Mouse (Mus musculus) erythroid progenitor cell, adult 5-6 weeks (primary cell): ENCODE results near the gene Smarcd2. TPM values are rescaled to one million over a fixed set of nuclear protein-coding genes. Genes with fewer than 3 reads are reported as not detected.
"Not testable (repeated sequence)": the region's sequence is repeated elsewhere in the genome, so short reads cannot be mapped to it uniquely, and the experiment has no call there.

Source experiments
- ATAC-seq: replicated peaks from 2 replicates; pipeline ENCODE4 v1.8.0; 2016; ENCODE audit warnings: moderate number of reproducible peaks, mild to moderate bottlenecking, moderate TSS enrichment, inconsistent platforms; ENCODE audit not compliant: poor library complexity, low FRiP score, severe bottlenecking
- total RNA-seq, 2 experiments: library from RNA; stranded (forward) in 1 of 2; stranded (reverse) in 1 of 2; fragments of 150-400 nt in 1 of 2; fragments of 186-747, 209-891 nt in 1 of 2; gene quantifications; 2 replicates each; pipeline versions ENCODE4 v1.2.3 to v1.2.4; 2015 to 2017; ENCODE audit warnings: low replicate concordance in 2 of 2

Smarcd2 gene
- total RNA-seq, 2 experiments from 2014 or later: 49.0 to 162 TPM

- ATAC-seq: peak; percentile 97
Observed at GRCm38 (mm10) chr11:106255685-106256451, 16.9 kb downstream of the Smarcd2 start, which contains the start of the genes Ftsj3 and Psmc5. TSS of gene Ftsj3 (minus strand) at chr11:106256079. TSS of gene Psmc5 (plus strand) at chr11:106256154.

GRCm38 (mm10) chr11:106255174-106255573 is 17.6 kb downstream of the Smarcd2 start:
- ATAC-seq: 0 out of 2 replicates have a peak, but pooled peaks have one; percentile 0

GRCm38 (mm10) chr11:106254767-106255166 is 18.0 kb downstream of the Smarcd2 start:
- no peak for ATAC-seq

GRCm38 (mm10) chr11:106249326-106249725 is 23.4 kb downstream of the Smarcd2 start:
- ATAC-seq: no peak

- no peak for ATAC-seq
Observed at GRCm38 (mm10) chr11:106246834-106247233, 25.9 kb downstream of the Smarcd2 start.

GRCm38 (mm10) chr11:106233978-106234377 is 38.8 kb downstream of the Smarcd2 start:
- ATAC-seq: not testable (repeated sequence)

- ATAC-seq: no peak
Observed at GRCm38 (mm10) chr11:106220603-106221002, 52.2 kb downstream of the Smarcd2 start.

GRCm38 (mm10) chr11:106216730-106217490 is 55.9 kb downstream of the Smarcd2 start, which contains the start of gene Ddx42:
TSS of gene Ddx42 (plus strand) at chr11:106216926.
- ATAC-seq: peak; percentile 82

GRCm38 (mm10) chr11:106215927-106216729 is 56.6 kb downstream of the Smarcd2 start, which contains the start of gene Ccdc47:
TSS of gene Ccdc47 (minus strand) at chr11:106216344.
- ATAC-seq: peak; percentile 85

GRCm38 (mm10) chr11:106215450-106215859 is 57.3 kb downstream of the Smarcd2 start:
- ATAC-seq: no peak

- no peak for ATAC-seq
Observed at GRCm38 (mm10) chr11:106214856-106215255, 57.9 kb downstream of the Smarcd2 start.

Other genes with a start within 250 kb of the Smarcd2 start
- gene Dcaf7, start 236.1 kb downstream of the Smarcd2 start, total RNA-seq (2015; ENCODE audit: low replicate concordance): 25.2 and 28.1 TPM in 2 replicates
- 26.9 and 36.5 TPM in 2 replicates for gene Dcaf7, start 236.1 kb downstream of the Smarcd2 start, total RNA-seq (2017; ENCODE audit: low replicate concordance)
- 5.9 TPM in 1 of 2 replicates, not detected in the other for gene Taco1, start 206.9 kb downstream of the Smarcd2 start, total RNA-seq (2015; ENCODE audit: low replicate concordance)
- gene Taco1, start 206.9 kb downstream of the Smarcd2 start, total RNA-seq (2017; ENCODE audit: low replicate concordance): 4.1 and 6.8 TPM in 2 replicates
- gene Map3k3, start 188.4 kb downstream of the Smarcd2 start, total RNA-seq (2015; ENCODE audit: low replicate concordance): 9.6 and 11.5 TPM in 2 replicates
- 5.7 and 6.2 TPM in 2 replicates for gene Map3k3, start 188.4 kb downstream of the Smarcd2 start, total RNA-seq (2017; ENCODE audit: low replicate concordance)
- gene Gm10840, start 112.1 kb downstream of the Smarcd2 start, total RNA-seq (2015; ENCODE audit: low replicate concordance): not detected in 2 replicates
- gene Gm10840, start 112.1 kb downstream of the Smarcd2 start, total RNA-seq (2017; ENCODE audit: low replicate concordance): not detected in 2 replicates
- 35.7 and 49.0 TPM in 2 replicates for gene Limd2, start 112.1 kb downstream of the Smarcd2 start, total RNA-seq (2015; ENCODE audit: low replicate concordance)
- 4.8 and 8.7 TPM in 2 replicates for gene Limd2, start 112.1 kb downstream of the Smarcd2 start, total RNA-seq (2017; ENCODE audit: low replicate concordance)
- 14.1 and 16.3 TPM in 2 replicates for gene Strada, start 70.8 kb downstream of the Smarcd2 start, total RNA-seq (2015; ENCODE audit: low replicate concordance)
- 6.4 and 12.3 TPM in 2 replicates for gene Strada, start 70.8 kb downstream of the Smarcd2 start, total RNA-seq (2017; ENCODE audit: low replicate concordance)
- 24.1 and 54.9 TPM in 2 replicates for gene Ccdc47, start 56.6 kb downstream of the Smarcd2 start, total RNA-seq (2015; ENCODE audit: low replicate concordance)
- 122 and 130 TPM in 2 replicates for gene Ccdc47, start 56.6 kb downstream of the Smarcd2 start, total RNA-seq (2017; ENCODE audit: low replicate concordance)
- 28.9 and 47.6 TPM in 2 replicates for gene Ddx42, start 56.0 kb downstream of the Smarcd2 start, total RNA-seq (2015; ENCODE audit: low replicate concordance)
- gene Ddx42, start 56.0 kb downstream of the Smarcd2 start, total RNA-seq (2017; ENCODE audit: low replicate concordance): 60.4 and 91.1 TPM in 2 replicates
- gene Ftsj3, start 16.9 kb downstream of the Smarcd2 start, total RNA-seq (2015; ENCODE audit: low replicate concordance): 6.5 and 13.8 TPM in 2 replicates
- gene Ftsj3, start 16.9 kb downstream of the Smarcd2 start, total RNA-seq (2017; ENCODE audit: low replicate concordance): 19.1 and 20.7 TPM in 2 replicates
- 41.5 and 42.5 TPM in 2 replicates for gene Psmc5, start 16.8 kb downstream of the Smarcd2 start, total RNA-seq (2015; ENCODE audit: low replicate concordance)
- 33.4 and 66.2 TPM in 2 replicates for gene Psmc5, start 16.8 kb downstream of the Smarcd2 start, total RNA-seq (2017; ENCODE audit: low replicate concordance)
- not detected in 2 replicates for gene Tcam1, start 3.7 kb upstream of the Smarcd2 start, total RNA-seq (2015; ENCODE audit: low replicate concordance)
- gene Tcam1, start 3.7 kb upstream of the Smarcd2 start, total RNA-seq (2017; ENCODE audit: low replicate concordance): not detected in 2 replicates
- gene Gh, start 28.9 kb upstream of the Smarcd2 start, total RNA-seq (2015; ENCODE audit: low replicate concordance): not detected in 2 replicates
- 2.7 TPM in 1 of 2 replicates, not detected in the other for gene Gh, start 28.9 kb upstream of the Smarcd2 start, total RNA-seq (2017; ENCODE audit: low replicate concordance)
- gene Cd79b, start 41.8 kb upstream of the Smarcd2 start, total RNA-seq (2015; ENCODE audit: low replicate concordance): 110 and 129 TPM in 2 replicates
- 29.3 and 46.0 TPM in 2 replicates for gene Cd79b, start 41.8 kb upstream of the Smarcd2 start, total RNA-seq (2017; ENCODE audit: low replicate concordance)
- gene Scn4a, start 80.3 kb upstream of the Smarcd2 start, total RNA-seq (2015; ENCODE audit: low replicate concordance): 0.84 TPM in 1 of 2 replicates, not detected in the other
- 0.39 TPM in 1 of 2 replicates, not detected in the other for gene Scn4a, start 80.3 kb upstream of the Smarcd2 start, total RNA-seq (2017; ENCODE audit: low replicate concordance)
- gene Prr29, start 92.5 kb upstream of the Smarcd2 start, total RNA-seq (2015; ENCODE audit: low replicate concordance): not detected in 2 replicates
- not detected in 2 replicates for gene Prr29, start 92.5 kb upstream of the Smarcd2 start, total RNA-seq (2017; ENCODE audit: low replicate concordance)
- gene Icam2, start 115.1 kb upstream of the Smarcd2 start, total RNA-seq (2015; ENCODE audit: low replicate concordance): 23.9 TPM in 1 of 2 replicates, not detected in the other
- 9.5 and 15.1 TPM in 2 replicates for gene Icam2, start 115.1 kb upstream of the Smarcd2 start, total RNA-seq (2017; ENCODE audit: low replicate concordance)
- 8.8 and 11.9 TPM in 2 replicates for gene Ern1, start 214.9 kb upstream of the Smarcd2 start, total RNA-seq (2015; ENCODE audit: low replicate concordance)
- 5.9 and 6.7 TPM in 2 replicates for gene Ern1, start 214.9 kb upstream of the Smarcd2 start, total RNA-seq (2017; ENCODE audit: low replicate concordance)